Mouse (Mus musculus) stomach, postnatal 0 days (tissue): ENCODE data around the gene Skp2.

Source experiments
- CTCF ChIP-seq: IDR thresholded peaks from 2 replicates; pipeline ENCODE4 v1.5.1; 2016; ENCODE audit warnings: antibody characterized with exemption, low read depth, mild to moderate bottlenecking, moderate library complexity
- EP300 ChIP-seq: optimal IDR thresholded peaks from 2 replicates; pipeline ENCODE3; 2016; ENCODE audit warnings: antibody characterized with exemption

GRCm38 (mm10) chr15:9074671-9075070 lies 80.6 kb downstream of the Skp2 start:
- TF ChIP-seq CTCF (no peak), EP300 (no peak)
